Mouse (Mus musculus): ENCODE data around the gene Hoxc12. TPM values are rescaled to one million over a fixed set of nuclear protein-coding genes. Genes with fewer than 3 reads are reported as not detected.

Hoxc12 gene
- not detected for polyA plus RNA-seq (2014; fragmentation: Illumina TruSeq; extraction: RNeasy Lipid Tissue Mini Kit (QIAGEN cat#74804); ENCODE audit: low read depth, low replicate concordance)

GRCm38 (mm10) chr15:102936279-102936972, at the start of gene Hoxc12:
Hoxc12 (plus strand) TSS chr15:102936757.

GRCm38 (mm10) chr15:102921053-102922011, 15.2 kb upstream of the Hoxc12 start, which contains the start of gene Hoxc13:
Hoxc13 (plus strand) TSS chr15:102921103.

DNA sequence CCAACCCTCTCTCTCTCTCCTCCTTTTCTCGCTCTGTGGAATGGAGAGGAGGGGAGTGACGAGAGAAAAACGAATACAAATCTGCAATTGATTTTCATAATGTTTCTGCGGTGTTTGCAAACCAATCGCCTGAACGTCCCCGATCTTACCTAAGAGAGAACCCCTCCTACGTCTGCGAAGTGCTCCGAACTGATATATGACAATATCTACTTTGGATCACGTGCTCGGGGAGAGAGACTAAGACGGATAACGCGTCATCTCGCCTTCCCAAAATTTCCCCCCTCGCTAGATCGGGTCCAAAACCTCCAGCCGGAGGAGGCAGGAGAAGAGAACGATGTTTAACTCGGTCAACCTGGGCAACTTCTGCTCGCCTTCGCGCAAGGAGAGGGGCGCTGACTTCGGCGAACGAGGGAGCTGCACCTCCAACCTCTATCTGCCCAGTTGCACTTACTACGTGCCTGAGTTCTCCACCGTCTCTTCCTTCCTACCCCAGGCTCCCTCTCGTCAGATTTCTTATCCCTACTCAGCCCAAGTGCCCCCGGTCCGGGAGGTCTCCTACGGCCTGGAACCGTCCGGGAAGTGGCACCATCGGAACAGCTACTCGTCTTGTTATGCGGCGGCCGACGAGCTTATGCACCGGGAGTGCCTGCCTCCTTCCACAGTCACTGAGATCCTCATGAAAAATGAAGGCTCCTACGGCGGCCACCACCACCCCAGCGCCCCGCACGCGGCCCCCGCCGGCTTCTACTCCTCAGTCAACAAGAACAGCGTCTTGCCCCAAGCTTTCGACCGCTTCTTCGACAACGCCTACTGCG, 17.8 kb downstream of the Hoxc12 start, which contains the start of gene Hoxc11:
Gene Hoxc11 (plus strand): TSS at position 236 of the 815 bp plus-strand sequence.

GRCm38 (mm10) chr15:102966776-102967311, 30.3 kb downstream of the Hoxc12 start, which contains the start of gene Hoxc10:
Hoxc10 (plus strand) TSS chr15:102966796.

DNA sequence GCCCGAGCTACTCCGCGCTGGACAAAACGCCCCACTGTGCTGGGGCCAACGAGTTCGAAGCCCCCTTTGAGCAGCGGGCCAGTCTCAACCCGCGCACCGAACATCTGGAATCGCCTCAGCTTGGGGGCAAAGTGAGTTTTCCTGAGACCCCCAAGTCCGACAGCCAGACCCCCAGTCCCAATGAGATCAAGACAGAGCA, 30.7 kb downstream of the Hoxc12 start, which contains the start of gene Hoxc5:
Gene Hoxc5 (plus strand): TSS at position 132 of the 199 bp plus-strand sequence.

GRCm38 (mm10) chr15:102976171-102976570, 39.6 kb downstream of the Hoxc12 start, which contains the start of gene Hoxc9:
Hoxc9 (plus strand) TSS chr15:102976439.

Other genes with a start within 250 kb of the Hoxc12 start
- gene Calcoco1, start 214.6 kb upstream of the Hoxc12 start, polyA plus RNA-seq (2014; fragmentation: Illumina TruSeq; extraction: RNeasy Lipid Tissue Mini Kit (QIAGEN cat#74804); ENCODE audit: low read depth, low replicate concordance): 161 TPM
- gene Hoxc13, start 15.7 kb upstream of the Hoxc12 start, polyA plus RNA-seq (2014; fragmentation: Illumina TruSeq; extraction: RNeasy Lipid Tissue Mini Kit (QIAGEN cat#74804); ENCODE audit: low read depth, low replicate concordance): not detected
- gene Hoxc11, start 17.7 kb downstream of the Hoxc12 start, polyA plus RNA-seq (2014; fragmentation: Illumina TruSeq; extraction: RNeasy Lipid Tissue Mini Kit (QIAGEN cat#74804); ENCODE audit: low read depth, low replicate concordance): not detected
- 1.6 TPM for gene Hoxc10, start 30.0 kb downstream of the Hoxc12 start, polyA plus RNA-seq (2014; fragmentation: Illumina TruSeq; extraction: RNeasy Lipid Tissue Mini Kit (QIAGEN cat#74804); ENCODE audit: low read depth, low replicate concordance)
- gene Hoxc5, start 30.7 kb downstream of the Hoxc12 start, polyA plus RNA-seq (2014; fragmentation: Illumina TruSeq; extraction: RNeasy Lipid Tissue Mini Kit (QIAGEN cat#74804); ENCODE audit: low read depth, low replicate concordance): 3.3 TPM
- 0.58 TPM for gene Hoxc9, start 39.7 kb downstream of the Hoxc12 start, polyA plus RNA-seq (2014; fragmentation: Illumina TruSeq; extraction: RNeasy Lipid Tissue Mini Kit (QIAGEN cat#74804); ENCODE audit: low read depth, low replicate concordance)
- 65.7 TPM for gene Hoxc8, start 53.9 kb downstream of the Hoxc12 start, polyA plus RNA-seq (2014; fragmentation: Illumina TruSeq; extraction: RNeasy Lipid Tissue Mini Kit (QIAGEN cat#74804); ENCODE audit: low read depth, low replicate concordance)
- 48.2 TPM for gene Hoxc6, start 61.5 kb downstream of the Hoxc12 start, polyA plus RNA-seq (2014; fragmentation: Illumina TruSeq; extraction: RNeasy Lipid Tissue Mini Kit (QIAGEN cat#74804); ENCODE audit: low read depth, low replicate concordance)
- 12.9 TPM for gene Hoxc4, start 82.2 kb downstream of the Hoxc12 start, polyA plus RNA-seq (2014; fragmentation: Illumina TruSeq; extraction: RNeasy Lipid Tissue Mini Kit (QIAGEN cat#74804); ENCODE audit: low read depth, low replicate concordance)
- gene Smug1, start 230.3 kb downstream of the Hoxc12 start, polyA plus RNA-seq (2014; fragmentation: Illumina TruSeq; extraction: RNeasy Lipid Tissue Mini Kit (QIAGEN cat#74804); ENCODE audit: low read depth, low replicate concordance): 10.0 TPM